8 mouse cellular contexts compared by ENCODE assay signal in the genomic region with DNA sequence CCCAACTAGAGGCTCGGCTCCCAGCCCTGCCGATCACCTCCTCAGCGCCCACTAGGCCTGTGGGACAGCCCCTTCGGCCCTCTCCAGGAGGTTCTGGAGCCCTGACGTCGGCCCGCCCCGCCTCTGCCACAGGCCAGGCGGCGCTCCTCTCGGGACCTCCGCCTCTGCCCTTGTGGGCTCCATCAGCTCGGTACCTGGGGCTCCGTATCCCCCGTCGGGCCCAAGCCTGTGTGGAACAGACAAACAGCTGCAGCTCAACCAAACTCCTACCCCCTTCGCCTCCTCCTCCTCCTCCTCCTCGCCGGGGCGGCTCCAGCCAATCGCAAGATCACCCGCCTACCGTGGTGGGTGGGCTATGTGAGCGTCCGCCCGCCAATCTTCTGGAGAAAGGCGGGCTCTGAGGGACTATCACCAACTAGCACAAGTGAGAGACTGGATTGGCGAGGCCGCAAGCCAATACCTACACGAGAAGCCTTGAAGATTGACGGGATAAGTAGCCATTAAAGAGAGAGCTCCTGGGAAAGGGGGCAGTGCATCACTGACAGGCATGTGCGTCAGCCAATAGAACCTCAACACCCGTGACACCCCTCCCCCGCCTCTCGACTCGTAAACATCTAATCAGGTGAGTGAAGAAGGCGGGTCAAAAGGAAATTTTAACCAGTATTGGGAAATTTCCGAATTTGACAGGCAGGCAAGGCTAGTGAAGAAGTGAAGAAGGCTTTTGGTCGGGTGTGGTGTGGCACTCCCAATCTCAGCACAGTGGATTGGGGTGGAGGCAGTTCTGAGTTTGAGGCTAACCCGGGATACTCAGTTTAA. TPM values are rescaled to one million over a fixed set of nuclear protein-coding genes. Genes with fewer than 3 reads are reported as not detected.
DNase-seq lines count a peak whose midpoint lies in the region; ATAC-seq and TF ChIP-seq lines count a peak whose summit lies in the region.

A gene (minus strand): TSS at position 273 of the 816 bp plus-strand sequence.

- peak within 1 kb of the TSS; percentile 45 for H3K4me3 ChIP-seq in cortical plate, adult 2 months (ENCODE audit: insufficient read depth, low read length)
- peak within 1 kb of the TSS; percentile 91 for H3K4me3 ChIP-seq in megakaryocyte, embryonic 14.5 days (replicated peaks)

- peaks cover 52% of the 10 kb centered on the region for H3K36me3 ChIP-seq in megakaryocyte, embryonic 14.5 days (replicated peaks; ENCODE audit: low read length)

- H3K27me3 ChIP-seq in megakaryocyte, embryonic 14.5 days (replicated peaks), result no peaks in the 10 kb centered on the region

- peak; percentile 99 for DNase-seq in gastrocnemius, adult 8-10 months (ENCODE audit: low spot score in 2 of 2)
- peak; percentile 97 for DNase-seq in hindlimb bud, embryonic 11.5 days (ENCODE audit: extremely low spot score, low read depth, low spot score)
- peak; percentile 99 to 100 for DNase-seq in left cerebral cortex, adult 8-10 months (ENCODE audit: low spot score in 2 of 2)
- DNase-seq in right cerebral cortex, postnatal 10 days (ENCODE audit: low spot score in 2 of 2), result peak; percentile 99 to 100
- peak; percentile 93 for DNase-seq in urinary bladder, postnatal 25 days (ENCODE audit: low spot score)

- no peaks in the 10 kb centered on the region for H3K9me3 ChIP-seq in megakaryocyte, embryonic 14.5 days

- peak; percentile 98 for TF ChIP-seq POLR2A in cortical plate, adult 2 months (IDR thresholded peaks at IDR 0.05; ENCODE audit: extremely low read depth, insufficient read depth, low read length)

- TF ChIP-seq CTCF in cortical plate, adult 2 months (IDR thresholded peaks at IDR 0.05; ENCODE audit: extremely low read depth, insufficient read depth, low read length), result no peak

- H3K27ac ChIP-seq in cortical plate, adult 2 months (ENCODE audit: insufficient read depth, low read length), result peak within 1 kb of the TSS; percentile 17

- peak; percentile 97 for ATAC-seq in activated CD4-positive, CD25-positive, alpha-beta regulatory T cell, adult 4 months

- H3K4me1 ChIP-seq in cortical plate, adult 2 months (ENCODE audit: control insufficient read depth, insufficient read depth, low read length), result no peaks in the 10 kb centered on the region; the same call in 1 of the 2 replicates
- peaks cover 64% of the 10 kb centered on the region for H3K4me1 ChIP-seq in megakaryocyte, embryonic 14.5 days

RNA-seq across cellular contexts. Expression of the gene that starts here (rescaled TPM):
- 10 to 100 TPM; 50.7 to 59.5 TPM for polyA plus RNA-seq in activated CD4-positive, CD25-positive, alpha-beta regulatory T cell, adult 4 months (2017; shearing (Covaris generic))
- 120 and 125 TPM in 2 replicates for polyA plus RNA-seq in cortical plate, adult 2 months (2012; rRNA removed)
- 100 to 1,000 TPM in 3 of 4 experiments, 10 to 100 TPM in 1; 97.0 to 103 (median 102) TPM for total RNA-seq in gastrocnemius, adult 8-10 months (2022)
- total RNA-seq in left cerebral cortex, adult 8-10 months (2022), result 100 to 1,000 TPM; 131 to 143 (median 135) TPM
- 3.1 and 11.0 TPM in 2 replicates for polyA plus RNA-seq in megakaryocyte, embryonic 14.5 days (2012; ENCODE audit: insufficient read depth, low replicate concordance)

Comparison
In these comparisons a context has a peak if more than half of its experiments do, and no peak if none do; other contexts are left out.
1. Peak in every context shown above with its lines: DNase-seq, ATAC-seq, H3K4me3 ChIP-seq and H3K27ac ChIP-seq.